Mouse (Mus musculus): ENCODE measurements around the gene 1700018B08Rik.
A peak's percentile ranks its signal among the peaks of the same experiment; 100 is the strongest.

DNA sequence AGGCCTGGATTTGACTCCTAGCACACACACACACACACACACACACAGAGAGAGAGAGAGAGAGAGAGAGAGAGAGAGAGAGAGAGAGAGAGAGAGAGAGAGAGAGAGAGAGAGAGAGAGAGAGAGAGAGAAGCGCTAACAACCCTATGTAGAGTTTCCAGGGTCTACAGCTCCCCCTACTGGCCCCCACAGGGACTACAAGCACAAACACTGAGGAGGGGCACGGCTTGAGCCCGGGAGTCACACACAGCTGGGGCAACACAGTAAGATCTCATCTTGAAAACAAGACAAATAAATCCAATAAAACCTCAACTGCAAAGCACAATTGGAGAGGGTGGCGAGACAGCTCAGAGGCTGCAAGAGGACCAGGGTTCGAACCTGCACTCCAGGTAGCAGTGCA lies 11.7 kb downstream of the 1700018B08Rik start:
- TF ChIP-seq CTCF (conservative IDR thresholded peaks at IDR 0.05; ENCODE audit: low read length) (peak; percentile 75), POU5F1 (IDR thresholded peaks at IDR 0.05; ENCODE audit: borderline replicate concordance, low read length) (no peak)
